Mouse (Mus musculus) embryonic facial prominence, embryonic 10.5 days (tissue): ENCODE measurements at regions not wholly inside any gene's neighbourhood (a gene's known extent, or its start where the extent isn't known, plus 50 kb on each side); places are given as distances from the start of the nearest gene placed in this dataset.
A peak's percentile ranks its signal among the peaks of the same experiment; 100 is the strongest.

Source experiments
- DNase-seq: peaks from one replicate; pipeline ENCODE4 v3.0.0-alpha.2; 2017; ENCODE audit warnings: low spot score
- H3K27ac ChIP-seq: fragments of 300-500 bp; sonication (generic); replicated peaks from 2 replicates; pipeline ENCODE4 v1.5.1; 2016; ENCODE audit warnings: mild to moderate bottlenecking
- H3K27me3 ChIP-seq: fragments of 300-500 bp; sonication (generic); replicated peaks from 2 replicates; pipeline ENCODE4 v1.6.1; 2016; ENCODE audit warnings: low read depth, mild to moderate bottlenecking; ENCODE audit not compliant: poor library complexity, severe bottlenecking
- H3K36me3 ChIP-seq: fragments of 300-500 bp; sonication (generic); replicated peaks from 2 replicates; pipeline ENCODE4 v1.6.1; 2016; ENCODE audit warnings: mild to moderate bottlenecking, moderate library complexity
- H3K4me1 ChIP-seq: fragments of 300-500 bp; sonication (generic); 2 replicates; pipeline ENCODE4 v1.6.1; 2016
- H3K4me3 ChIP-seq: fragments of 300-500 bp; sonication (generic); 2 replicates; pipeline ENCODE4 v1.5.1; 2016; ENCODE audit warnings: mild to moderate bottlenecking, moderate library complexity
- H3K9me3 ChIP-seq: fragments of 300-500 bp; sonication (generic); 2 replicates; pipeline ENCODE4 v1.6.1; 2016; ENCODE audit warnings: mild to moderate bottlenecking
- WGBS: fragments of 180-500 bp; shearing (Covaris S2); methylation state at CpG from one replicate; pipeline ENCODE4 v1.1.7; 2016; 5-methylcytosine and 5-hydroxymethylcytosine counted together

- no peak overlapping the region for H3K27ac ChIP-seq
- no peak for DNase-seq
- H3K27me3 ChIP-seq = no peaks in the 10 kb centered on the region
- no peaks in the 10 kb centered on the region for H3K9me3 ChIP-seq
- H3K36me3 ChIP-seq = no peaks in the 10 kb centered on the region
- WGBS = 48% methylated on average over 1 of the region's 1 CpGs
- no peaks in the 10 kb centered on the region for H3K4me1 ChIP-seq
- H3K4me3 ChIP-seq = no peak overlapping the region
These were observed 107.3 kb upstream of the 4933402E13Rik start for GRCm38 (mm10) chrX:62176011-62176410.

DNA sequence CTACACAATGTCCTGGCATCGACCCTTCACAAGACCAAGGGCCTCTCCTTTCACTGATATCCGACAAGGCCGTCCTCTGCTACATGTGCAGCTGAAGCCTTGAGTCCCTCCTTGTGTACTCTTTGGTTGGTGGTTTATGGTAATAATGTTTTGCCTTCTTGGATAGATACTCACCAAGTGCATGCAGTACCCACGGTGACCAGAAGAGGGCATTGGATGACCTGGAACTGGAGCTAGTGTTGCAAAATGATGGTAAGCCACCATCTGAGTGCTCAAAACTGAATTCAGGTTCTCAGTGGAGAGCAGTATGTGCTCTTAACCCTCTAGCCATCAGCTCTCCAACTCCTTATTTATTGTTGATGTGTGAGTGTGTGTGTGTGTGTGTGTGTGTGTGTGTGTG lies 103.2 kb upstream of the 4933402E13Rik start:
- no peaks in the 10 kb centered on the region for H3K4me1 ChIP-seq
- H3K9me3 ChIP-seq = no peaks in the 10 kb centered on the region
- no peaks in the 10 kb centered on the region for H3K36me3 ChIP-seq
- no peak overlapping the region for H3K27ac ChIP-seq
- WGBS = 72% methylated on average over 4 of the region's 4 CpGs
- peak; percentile 22 for DNase-seq
- no peak overlapping the region for H3K4me3 ChIP-seq
- no peaks in the 10 kb centered on the region for H3K27me3 ChIP-seq
